Mouse (Mus musculus): ENCODE measurements around the gene Mrgbp. TPM values are rescaled to one million over a fixed set of nuclear protein-coding genes. Genes with fewer than 3 reads are reported as not detected.

Mrgbp gene
- polyA plus RNA-seq (2014; fragmentation: Nextera tagmentation; extraction: Ambion mirVana), result 43.3 and 43.6 TPM in 2 replicates

DNA sequence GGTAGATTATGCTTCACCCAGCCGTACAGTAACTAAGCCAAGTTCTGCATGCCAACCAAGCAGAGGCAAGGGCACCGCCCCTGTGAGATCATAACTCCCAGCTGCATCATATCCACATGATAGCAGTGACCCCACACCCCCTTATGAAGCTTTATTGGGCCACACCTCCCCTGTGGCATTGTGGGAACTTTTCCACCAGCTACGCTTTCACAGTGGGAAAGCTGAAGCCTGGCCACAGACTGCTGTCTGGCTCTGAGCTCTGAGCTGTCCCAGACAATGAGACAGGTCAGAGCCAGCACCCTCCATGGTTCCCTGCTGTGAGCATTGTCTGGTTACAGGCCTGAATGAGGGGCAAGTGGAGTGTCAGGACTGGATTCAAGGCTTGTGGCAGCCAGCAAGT lies at the start of gene Mrgbp:
Gene Mrgbp (plus strand): TSS at position 303 of the 400 bp plus-strand sequence.
- peaks cover 5% of the 10 kb centered on the region for H3K4me1 ChIP-seq (replicated peaks; ENCODE audit: control insufficient read depth, insufficient read depth, low read length)
- H3K36me3 ChIP-seq (ENCODE audit: control insufficient read depth, insufficient read depth, low read length), result 0 out of 2 replicates have a peak, but pooled peaks cover 5% of the 10 kb centered on the region
- 85% methylated on average over 3 of the region's 3 CpGs for WGBS
- H3K4me2 ChIP-seq (replicated peaks; ENCODE audit: low read depth, low read length), result no peak within 1 kb of the TSS
- no peaks in the 10 kb centered on the region for H3K9me3 ChIP-seq (ENCODE audit: control insufficient read depth, low read length)
- no peak for ATAC-seq (ENCODE audit: low FRiP score)
- DNase-seq (ENCODE audit: low spot score), result no peak
- no peak within 1 kb of the TSS for H3K4me3 ChIP-seq (ENCODE audit: low read depth, low read length)
- H3K27me3 ChIP-seq (ENCODE audit: control insufficient read depth, insufficient read depth, low read length), result no peaks in the 10 kb centered on the region
- H3K9ac ChIP-seq (ENCODE audit: low read depth, low read length), result no peak within 1 kb of the TSS
- H3K27ac ChIP-seq (ENCODE audit: low read depth, low read length), result no peak within 1 kb of the TSS

DNA sequence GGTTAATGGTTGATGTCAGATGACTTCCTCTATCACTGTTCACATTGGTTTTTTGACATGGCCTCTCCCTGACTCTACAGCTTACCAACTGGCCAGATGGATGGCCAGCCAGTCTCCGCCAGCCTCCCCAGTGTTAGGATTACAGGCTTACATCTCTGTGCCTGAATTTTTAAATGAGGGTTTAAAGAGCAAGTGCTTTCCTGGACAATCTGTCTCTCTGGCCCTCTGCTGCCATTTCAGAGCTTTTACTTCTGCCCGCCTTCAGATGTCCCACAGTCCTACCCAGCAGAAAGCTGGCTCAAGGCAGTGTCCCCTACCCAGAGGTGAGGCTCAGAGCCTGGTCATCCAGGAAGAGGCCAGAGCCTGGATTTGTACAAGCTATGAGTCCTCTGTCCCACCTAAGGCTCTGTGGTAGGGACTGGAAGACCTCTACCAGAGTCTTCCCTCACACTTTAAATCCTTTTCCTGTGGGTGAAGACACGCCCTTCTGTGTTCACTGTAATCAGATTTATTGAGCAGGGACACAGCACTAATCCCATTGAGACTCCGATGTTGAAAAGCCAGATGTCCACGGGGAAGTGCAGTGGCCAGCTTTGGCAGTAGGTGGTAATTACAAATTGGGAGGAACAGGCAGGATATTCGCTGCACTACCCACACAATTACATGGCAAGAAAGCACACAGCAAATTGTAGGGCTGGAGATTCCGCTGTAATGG lies 49.3 kb upstream of the Mrgbp start:
- no peaks in the 10 kb centered on the region for H3K27me3 ChIP-seq (ENCODE audit: control insufficient read depth, insufficient read depth, low read length)
- H3K9ac ChIP-seq (ENCODE audit: low read depth, low read length), result no peak overlapping the region
- WGBS, result 76% methylated on average over 7 of the region's 7 CpGs
- H3K36me3 ChIP-seq (ENCODE audit: control insufficient read depth, insufficient read depth, low read length), result no peaks in the 10 kb centered on the region
- no peak overlapping the region for H3K27ac ChIP-seq (ENCODE audit: low read depth, low read length)
- H3K4me1 ChIP-seq (replicated peaks; ENCODE audit: control insufficient read depth, insufficient read depth, low read length), result no peaks in the 10 kb centered on the region
- no peak for ATAC-seq (ENCODE audit: low FRiP score)
- H3K9me3 ChIP-seq (ENCODE audit: control insufficient read depth, low read length), result no peaks in the 10 kb centered on the region
- no peak overlapping the region for H3K4me2 ChIP-seq (replicated peaks; ENCODE audit: low read depth, low read length)
- no peak for DNase-seq (ENCODE audit: low spot score)
- no peak overlapping the region for H3K4me3 ChIP-seq (ENCODE audit: low read depth, low read length)

DNA sequence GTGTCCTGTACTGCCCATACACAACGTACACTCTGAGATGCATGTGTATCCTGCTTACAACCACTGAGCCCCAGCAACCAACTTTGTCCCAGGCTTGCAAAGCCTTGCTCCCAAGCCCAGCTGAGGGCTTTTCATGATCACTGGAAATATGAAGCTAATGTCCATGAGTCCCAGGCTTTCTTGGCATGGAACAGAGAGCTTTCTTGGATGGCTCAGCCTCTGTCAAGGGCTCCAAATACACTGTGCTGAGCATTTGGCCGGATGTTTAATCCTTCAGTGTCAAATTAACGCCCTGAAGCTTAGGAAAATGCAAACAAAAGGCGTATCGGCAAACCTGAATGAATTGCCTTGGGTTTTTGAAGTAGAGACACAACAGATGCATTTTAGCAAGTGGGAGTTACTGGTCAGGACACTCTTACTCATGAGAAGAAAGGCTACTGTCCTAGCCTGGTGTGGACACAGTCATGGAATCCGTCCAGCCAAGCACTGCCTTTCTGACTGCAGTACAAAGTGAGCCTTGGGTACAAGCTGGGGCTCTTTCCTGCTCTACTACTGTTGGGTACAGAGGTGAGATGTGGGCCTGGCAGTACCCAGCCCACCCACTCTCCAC lies 48.6 kb upstream of the Mrgbp start:
- H3K9me3 ChIP-seq (ENCODE audit: control insufficient read depth, low read length), result no peaks in the 10 kb centered on the region
- ATAC-seq (ENCODE audit: low FRiP score) (no peak), DNase-seq (ENCODE audit: low spot score) (no peak)
- no peaks in the 10 kb centered on the region for H3K27me3 ChIP-seq (ENCODE audit: control insufficient read depth, insufficient read depth, low read length)
- H3K4me2 ChIP-seq (replicated peaks; ENCODE audit: low read depth, low read length), result no peak overlapping the region
- WGBS, result 69% methylated on average over 6 of the region's 6 CpGs
- H3K36me3 ChIP-seq (ENCODE audit: control insufficient read depth, insufficient read depth, low read length), result no peaks in the 10 kb centered on the region
- H3K27ac ChIP-seq (ENCODE audit: low read depth, low read length), result no peak overlapping the region
- H3K4me1 ChIP-seq (replicated peaks; ENCODE audit: control insufficient read depth, insufficient read depth, low read length), result no peaks in the 10 kb centered on the region
- no peak overlapping the region for H3K4me3 ChIP-seq (ENCODE audit: low read depth, low read length)
- H3K9ac ChIP-seq (ENCODE audit: low read depth, low read length), result no peak overlapping the region

GRCm38 (mm10) chr2:180533237-180533636 lies 47.9 kb upstream of the Mrgbp start:
- Histone ChIP-seq H3K4me2 (replicated peaks; ENCODE audit: low read depth, low read length) (no peak overlapping the region), H3K27me3 (ENCODE audit: control insufficient read depth, insufficient read depth, low read length) (no peaks in the 10 kb centered on the region), H3K27ac (ENCODE audit: low read depth, low read length) (no peak overlapping the region), H3K4me1 (replicated peaks; ENCODE audit: control insufficient read depth, insufficient read depth, low read length) (no peaks in the 10 kb centered on the region), H3K9ac (ENCODE audit: low read depth, low read length) (no peak overlapping the region), H3K36me3 (ENCODE audit: control insufficient read depth, insufficient read depth, low read length) (no peaks in the 10 kb centered on the region), H3K9me3 (ENCODE audit: control insufficient read depth, low read length) (no peaks in the 10 kb centered on the region), H3K4me3 (ENCODE audit: low read depth, low read length) (no peak overlapping the region)
- WGBS, result 86% methylated on average over 4 of the region's 4 CpGs
- ATAC-seq (ENCODE audit: low FRiP score), result no peak
- DNase-seq (ENCODE audit: low spot score), result no peak

DNA sequence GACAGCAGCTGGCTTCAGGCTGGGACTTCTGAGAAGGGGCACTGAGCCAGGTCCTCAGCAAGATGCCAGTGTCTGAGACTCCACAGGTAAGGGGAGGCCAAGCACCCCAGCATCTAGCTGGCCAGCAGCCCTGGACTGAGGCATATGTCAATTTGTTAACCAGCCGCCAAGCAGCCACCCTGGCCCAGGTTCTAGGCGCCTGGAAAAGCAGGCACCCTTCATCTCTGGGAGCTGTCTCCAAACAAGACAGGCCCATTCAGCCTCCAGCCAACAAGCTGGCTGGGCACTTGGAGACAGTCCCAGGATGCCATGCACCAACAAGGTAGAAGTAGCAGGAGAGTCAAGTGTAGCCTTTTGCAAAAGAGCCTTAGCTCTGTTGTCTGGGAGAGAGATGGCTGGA lies 37.4 kb upstream of the Mrgbp start:
- Histone ChIP-seq H3K27ac (ENCODE audit: low read depth, low read length) (no peak overlapping the region), H3K27me3 (ENCODE audit: control insufficient read depth, insufficient read depth, low read length) (no peaks in the 10 kb centered on the region), H3K36me3 (ENCODE audit: control insufficient read depth, insufficient read depth, low read length) (no peaks in the 10 kb centered on the region), H3K4me1 (replicated peaks; ENCODE audit: control insufficient read depth, insufficient read depth, low read length) (no peaks in the 10 kb centered on the region; the same call in 1 of the 2 replicates), H3K4me3 (ENCODE audit: low read depth, low read length) (no peak overlapping the region), H3K9me3 (ENCODE audit: control insufficient read depth, low read length) (no peaks in the 10 kb centered on the region), H3K9ac (ENCODE audit: low read depth, low read length) (no peak overlapping the region), H3K4me2 (replicated peaks; ENCODE audit: low read depth, low read length) (no peak overlapping the region)
- ATAC-seq (ENCODE audit: low FRiP score) (no peak), DNase-seq (ENCODE audit: low spot score) (no peak)
- 94% methylated on average over 2 of the region's 2 CpGs for WGBS

DNA sequence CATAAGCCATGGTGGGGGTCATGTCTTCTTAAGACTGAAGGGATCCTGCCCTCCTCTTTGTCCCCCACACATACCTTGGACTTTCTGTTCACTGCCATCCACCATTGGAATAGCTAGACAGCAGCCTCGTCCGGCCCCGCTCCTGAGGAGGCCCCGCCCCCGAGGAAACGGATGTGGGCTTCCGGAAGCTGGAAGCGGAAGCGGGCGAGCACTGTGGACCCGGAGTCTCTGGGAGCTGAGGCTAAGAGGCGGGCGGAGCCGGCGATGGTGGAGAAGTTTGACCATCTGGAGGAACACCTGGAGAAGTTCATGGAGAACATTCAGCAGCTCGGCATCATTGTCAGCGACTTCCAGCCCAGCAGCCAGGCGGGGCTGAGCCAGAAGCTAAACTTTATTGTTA lies 36.1 kb upstream of the Mrgbp start:
- ATAC-seq (ENCODE audit: low FRiP score) (no peak), DNase-seq (ENCODE audit: low spot score) (no peak)
- Histone ChIP-seq H3K4me1 (replicated peaks; ENCODE audit: control insufficient read depth, insufficient read depth, low read length) (no peaks in the 10 kb centered on the region; the same call in 1 of the 2 replicates), H3K36me3 (ENCODE audit: control insufficient read depth, insufficient read depth, low read length) (no peaks in the 10 kb centered on the region), H3K4me3 (ENCODE audit: low read depth, low read length) (no peak overlapping the region), H3K4me2 (replicated peaks; ENCODE audit: low read depth, low read length) (no peak overlapping the region), H3K27ac (ENCODE audit: low read depth, low read length) (no peak overlapping the region), H3K9ac (ENCODE audit: low read depth, low read length) (no peak overlapping the region), H3K9me3 (ENCODE audit: control insufficient read depth, low read length) (no peaks in the 10 kb centered on the region), H3K27me3 (ENCODE audit: control insufficient read depth, insufficient read depth, low read length) (no peaks in the 10 kb centered on the region)
- 87% methylated on average over 18 of the region's 18 CpGs for WGBS

DNA sequence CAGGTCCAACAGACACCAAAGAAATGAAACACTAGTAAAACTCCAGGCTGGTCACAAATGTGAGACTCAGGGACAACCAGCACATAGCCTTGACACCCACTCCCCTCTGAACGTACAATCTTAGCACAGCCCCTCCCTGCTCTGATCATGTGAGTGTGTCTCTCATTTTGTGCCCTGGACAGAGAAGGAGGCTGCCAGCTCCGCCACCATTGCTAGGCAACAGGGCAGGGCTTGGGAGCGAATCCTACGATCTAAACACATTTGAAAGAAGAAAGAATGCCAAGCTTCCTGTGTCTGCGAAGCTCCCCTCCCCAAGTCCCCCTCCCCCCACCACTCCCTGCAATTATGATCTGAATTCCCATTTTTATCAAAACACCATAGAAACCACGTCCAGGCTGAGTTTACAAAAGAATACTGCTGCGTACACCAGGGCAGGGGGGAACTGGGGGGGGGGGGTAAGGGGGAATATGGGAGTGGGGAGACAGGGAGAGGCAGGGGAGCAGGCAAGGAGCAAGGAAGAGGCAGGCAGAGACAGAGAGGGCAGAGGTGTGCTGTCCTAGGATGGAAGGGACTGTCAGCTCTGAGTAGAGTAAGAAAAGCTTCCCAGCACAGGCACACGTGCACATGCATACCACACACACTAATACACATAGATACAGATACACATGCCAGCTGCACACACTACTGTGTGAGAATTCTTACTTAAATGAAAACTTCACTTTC lies 33.6 kb upstream of the Mrgbp start:
- Histone ChIP-seq H3K27me3 (ENCODE audit: control insufficient read depth, insufficient read depth, low read length) (no peaks in the 10 kb centered on the region), H3K27ac (ENCODE audit: low read depth, low read length) (0 out of 2 replicates have a peak overlapping the region, but pooled peaks have one; percentile 11), H3K9ac (ENCODE audit: low read depth, low read length) (0 out of 2 replicates have a peak overlapping the region, but pooled peaks have one; percentile 40), H3K4me1 (replicated peaks; ENCODE audit: control insufficient read depth, insufficient read depth, low read length) (no peaks in the 10 kb centered on the region; the same call in 1 of the 2 replicates), H3K9me3 (ENCODE audit: control insufficient read depth, low read length) (no peaks in the 10 kb centered on the region), H3K4me2 (replicated peaks; ENCODE audit: low read depth, low read length) (peak overlapping the region; percentile 9; the same call in 1 of the 2 replicates), H3K36me3 (ENCODE audit: control insufficient read depth, insufficient read depth, low read length) (no peaks in the 10 kb centered on the region), H3K4me3 (ENCODE audit: low read depth, low read length) (no peak overlapping the region)
- DNase-seq (ENCODE audit: low spot score) (peak; percentile 54), ATAC-seq (ENCODE audit: low FRiP score) (peak; percentile 91)
- 27% methylated on average over 8 of the region's 8 CpGs for WGBS

DNA sequence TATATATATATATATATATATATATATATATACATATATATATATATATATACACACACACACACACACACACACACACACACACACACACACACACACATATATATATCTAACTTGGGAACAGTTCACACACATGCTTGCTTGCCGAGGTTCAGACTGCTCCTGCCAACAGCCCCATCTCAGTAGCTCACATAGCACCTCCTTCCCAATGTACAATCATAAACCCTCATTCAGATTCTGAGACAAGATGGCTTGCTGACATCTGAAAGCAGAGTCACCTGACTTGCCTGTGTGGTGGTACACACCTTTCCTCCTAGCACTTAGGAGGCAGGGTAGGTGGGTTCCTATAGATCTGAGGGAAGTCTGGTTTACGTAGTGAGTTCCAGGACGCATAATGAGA lies 28.8 kb upstream of the Mrgbp start:
- ATAC-seq (ENCODE audit: low FRiP score), result no peak
- H3K9me3 ChIP-seq (ENCODE audit: control insufficient read depth, low read length), result no peaks in the 10 kb centered on the region
- H3K4me2 ChIP-seq (replicated peaks; ENCODE audit: low read depth, low read length), result no peak overlapping the region
- H3K27ac ChIP-seq (ENCODE audit: low read depth, low read length), result no peak overlapping the region
- H3K4me3 ChIP-seq (ENCODE audit: low read depth, low read length), result no peak overlapping the region
- H3K36me3 ChIP-seq (ENCODE audit: control insufficient read depth, insufficient read depth, low read length), result no peaks in the 10 kb centered on the region
- DNase-seq (ENCODE audit: low spot score), result no peak
- no peaks in the 10 kb centered on the region; the same call in 1 of the 2 replicates for H3K4me1 ChIP-seq (replicated peaks; ENCODE audit: control insufficient read depth, insufficient read depth, low read length)
- H3K9ac ChIP-seq (ENCODE audit: low read depth, low read length), result no peak overlapping the region
- 89% methylated on average over 3 of the region's 3 CpGs for WGBS
- H3K27me3 ChIP-seq (ENCODE audit: control insufficient read depth, insufficient read depth, low read length), result no peaks in the 10 kb centered on the region
